Mouse (Mus musculus): ENCODE results near the gene Wdr24. TPM values are rescaled to one million over a fixed set of nuclear protein-coding genes. Genes with fewer than 3 reads are reported as not detected.

Gene Wdr24
- polyA plus RNA-seq, 1 experiment from 2014 or later, result 24.7 TPM

- peak overlapping the region; percentile 85 for H3K9ac ChIP-seq (ENCODE audit: low read length)
- no peak for ATAC-seq (ENCODE audit: insufficient read depth, low FRiP score)
- 4% methylated on average over 14 of the region's 14 CpGs for WGBS
Observed at GRCm38 (mm10) chr17:25874148-25874720, 50.8 kb downstream of the Wdr24 start.

GRCm38 (mm10) chr17:25874721-25875170 lies 51.3 kb downstream of the Wdr24 start, which contains the start of gene Mettl26:
Gene Mettl26, plus strand, starts transcription at chr17:25875074.
- under 1% methylated on average over 25 of the region's 25 CpGs for WGBS
- Histone ChIP-seq H3K4me3 (replicated peaks; ENCODE audit: low read length) (peak within 1 kb of the TSS; percentile 93), H3K27me3 (ENCODE audit: control insufficient read depth, insufficient read depth, low read length) (no peaks in the 10 kb centered on the region), H3K9me3 (replicated peaks; ENCODE audit: control insufficient read depth, low read length) (no peaks in the 10 kb centered on the region), H3K4me1 (ENCODE audit: control insufficient read depth, insufficient read depth, low read length) (peaks cover 16% of the 10 kb centered on the region), H3K27ac (ENCODE audit: low read length) (peak within 1 kb of the TSS; percentile 97), H3K36me3 (ENCODE audit: control insufficient read depth, insufficient read depth, low read length) (peaks cover 7% of the 10 kb centered on the region; the same call in 1 of the 2 replicates), H3K4me2 (ENCODE audit: low read depth, low read length) (peak within 1 kb of the TSS; percentile 90), H3K9ac (ENCODE audit: low read length) (peak within 1 kb of the TSS; percentile 85)
- peak; percentile 84 for ATAC-seq (ENCODE audit: insufficient read depth, low FRiP score)

More at GRCm38 (mm10) chr17:25874148-25874720, 50.8 kb downstream of the Wdr24 start:
- Histone ChIP-seq H3K36me3 (ENCODE audit: control insufficient read depth, insufficient read depth, low read length) (peaks cover 7% of the 10 kb centered on the region; the same call in 1 of the 2 replicates), H3K4me3 (replicated peaks; ENCODE audit: low read length) (peak overlapping the region; percentile 93), H3K27me3 (ENCODE audit: control insufficient read depth, insufficient read depth, low read length) (no peaks in the 10 kb centered on the region), H3K4me1 (ENCODE audit: control insufficient read depth, insufficient read depth, low read length) (peaks cover 16% of the 10 kb centered on the region), H3K4me2 (ENCODE audit: low read depth, low read length) (peak overlapping the region; percentile 90), H3K27ac (ENCODE audit: low read length) (peak overlapping the region; percentile 97), H3K9me3 (replicated peaks; ENCODE audit: control insufficient read depth, low read length) (no peaks in the 10 kb centered on the region)

- Histone ChIP-seq H3K9ac (ENCODE audit: low read length) (peak overlapping the region; percentile 85), H3K4me1 (ENCODE audit: control insufficient read depth, insufficient read depth, low read length) (peaks cover 19% of the 10 kb centered on the region), H3K9me3 (replicated peaks; ENCODE audit: control insufficient read depth, low read length) (no peaks in the 10 kb centered on the region), H3K27me3 (ENCODE audit: control insufficient read depth, insufficient read depth, low read length) (no peaks in the 10 kb centered on the region), H3K4me3 (replicated peaks; ENCODE audit: low read length) (peak overlapping the region; percentile 93), H3K36me3 (ENCODE audit: control insufficient read depth, insufficient read depth, low read length) (peaks cover 7% of the 10 kb centered on the region; the same call in 1 of the 2 replicates), H3K27ac (ENCODE audit: low read length) (peak overlapping the region; percentile 97), H3K4me2 (ENCODE audit: low read depth, low read length) (peak overlapping the region; percentile 90)
- ATAC-seq (ENCODE audit: insufficient read depth, low FRiP score), result peak; percentile 93
- under 1% methylated on average over 59 of the region's 59 CpGs for WGBS
Observed at GRCm38 (mm10) chr17:25875171-25876136, 52.0 kb downstream of the Wdr24 start.

- Histone ChIP-seq H3K4me2 (ENCODE audit: low read depth, low read length) (peak overlapping the region; percentile 90), H3K4me1 (ENCODE audit: control insufficient read depth, insufficient read depth, low read length) (peaks cover 27% of the 10 kb centered on the region), H3K9me3 (replicated peaks; ENCODE audit: control insufficient read depth, low read length) (no peaks in the 10 kb centered on the region), H3K27ac (ENCODE audit: low read length) (no peak overlapping the region), H3K4me3 (replicated peaks; ENCODE audit: low read length) (peak overlapping the region; percentile 93), H3K27me3 (ENCODE audit: control insufficient read depth, insufficient read depth, low read length) (no peaks in the 10 kb centered on the region), H3K9ac (ENCODE audit: low read length) (peak overlapping the region; percentile 85), H3K36me3 (ENCODE audit: control insufficient read depth, insufficient read depth, low read length) (peaks cover 7% of the 10 kb centered on the region; the same call in 1 of the 2 replicates)
- ATAC-seq (ENCODE audit: insufficient read depth, low FRiP score), result no peak
- 58% methylated on average over 10 of the region's 10 CpGs for whole genome bisulfite sequencing
Observed at GRCm38 (mm10) chr17:25876347-25876915, 53.0 kb downstream of the Wdr24 start.

- no peak overlapping the region for H3K9ac ChIP-seq (ENCODE audit: low read length)
- no peak overlapping the region for H3K4me3 ChIP-seq (replicated peaks; ENCODE audit: low read length)
- ATAC-seq (ENCODE audit: insufficient read depth, low FRiP score), result no peak
- 88% methylated on average over 3 of the region's 3 CpGs for WGBS
- H3K4me1 ChIP-seq (ENCODE audit: control insufficient read depth, insufficient read depth, low read length), result peaks cover 29% of the 10 kb centered on the region
- H3K9me3 ChIP-seq (replicated peaks; ENCODE audit: control insufficient read depth, low read length), result no peaks in the 10 kb centered on the region
- peaks cover 7% of the 10 kb centered on the region; the same call in 1 of the 2 replicates for H3K36me3 ChIP-seq (ENCODE audit: control insufficient read depth, insufficient read depth, low read length)
- H3K27ac ChIP-seq (ENCODE audit: low read length), result no peak overlapping the region
- no peaks in the 10 kb centered on the region for H3K27me3 ChIP-seq (ENCODE audit: control insufficient read depth, insufficient read depth, low read length)
- H3K4me2 ChIP-seq (ENCODE audit: low read depth, low read length), result no peak overlapping the region
Observed at GRCm38 (mm10) chr17:25877025-25877424, 53.6 kb downstream of the Wdr24 start.

- Histone ChIP-seq H3K27ac (ENCODE audit: low read length) (no peak overlapping the region), H3K36me3 (ENCODE audit: control insufficient read depth, insufficient read depth, low read length) (peaks cover 7% of the 10 kb centered on the region; the same call in 1 of the 2 replicates), H3K4me1 (ENCODE audit: control insufficient read depth, insufficient read depth, low read length) (peaks cover 29% of the 10 kb centered on the region), H3K4me2 (ENCODE audit: low read depth, low read length) (no peak overlapping the region), H3K4me3 (replicated peaks; ENCODE audit: low read length) (no peak overlapping the region), H3K9ac (ENCODE audit: low read length) (no peak overlapping the region), H3K27me3 (ENCODE audit: control insufficient read depth, insufficient read depth, low read length) (no peaks in the 10 kb centered on the region), H3K9me3 (replicated peaks; ENCODE audit: control insufficient read depth, low read length) (no peaks in the 10 kb centered on the region)
- no peak for ATAC-seq (ENCODE audit: insufficient read depth, low FRiP score)
- 91% methylated on average over 32 of the region's 32 CpGs for WGBS
Observed at GRCm38 (mm10) chr17:25877741-25878610, 54.5 kb downstream of the Wdr24 start.

Small RNAs within 50 kb of the gene (microRNA-seq; reads per million reads assigned to microRNA genes)
- gene Mir3082 (not detected), gene Mir6966 (not detected)

Other genes with a start within 250 kb of the Wdr24 start
- gene Lmf1, start 244.5 kb upstream of the Wdr24 start, polyA plus RNA-seq (2015; fragmentation: Nextera tagmentation; extraction: Ambion mirVana), result 27.0 and 28.9 TPM in 2 replicates
- 0.85 and 1.0 TPM in 2 replicates for gene Gng13, start 106.5 kb upstream of the Wdr24 start, polyA plus RNA-seq (2015; fragmentation: Nextera tagmentation; extraction: Ambion mirVana)
- gene Chtf18, start 96.2 kb upstream of the Wdr24 start, polyA plus RNA-seq (2015; fragmentation: Nextera tagmentation; extraction: Ambion mirVana), result 22.9 and 25.1 TPM in 2 replicates
- gene Rpusd1, start 96.0 kb upstream of the Wdr24 start, polyA plus RNA-seq (2015; fragmentation: Nextera tagmentation; extraction: Ambion mirVana), result 17.5 and 18.9 TPM in 2 replicates
- 0.05 and 0.14 TPM in 2 replicates for gene Mslnl, start 87.6 kb upstream of the Wdr24 start, polyA plus RNA-seq (2015; fragmentation: Nextera tagmentation; extraction: Ambion mirVana)
- 77.0 and 104 TPM in 2 replicates for gene Msln, start 69.2 kb upstream of the Wdr24 start, polyA plus RNA-seq (2015; fragmentation: Nextera tagmentation; extraction: Ambion mirVana)
- 28.3 and 28.6 TPM in 2 replicates for gene Narfl, start 49.9 kb upstream of the Wdr24 start, polyA plus RNA-seq (2015; fragmentation: Nextera tagmentation; extraction: Ambion mirVana)
- gene Haghl, start 38.0 kb upstream of the Wdr24 start, polyA plus RNA-seq (2015; fragmentation: Nextera tagmentation; extraction: Ambion mirVana), result 49.8 and 54.2 TPM in 2 replicates
- gene Ccdc78, start 37.0 kb upstream of the Wdr24 start, polyA plus RNA-seq (2015; fragmentation: Nextera tagmentation; extraction: Ambion mirVana), result 0.12 TPM in 1 of 2 replicates, not detected in the other
- 96.9 and 102 TPM in 2 replicates for gene Fam173a, start 30.7 kb upstream of the Wdr24 start, polyA plus RNA-seq (2015; fragmentation: Nextera tagmentation; extraction: Ambion mirVana)
- 1.2 TPM in 1 of 2 replicates, not detected in the other for gene AC134908.4, start 28.0 kb upstream of the Wdr24 start, polyA plus RNA-seq (2015; fragmentation: Nextera tagmentation; extraction: Ambion mirVana)
- gene Metrn, start 26.5 kb upstream of the Wdr24 start, polyA plus RNA-seq (2015; fragmentation: Nextera tagmentation; extraction: Ambion mirVana), result 25.4 and 28.0 TPM in 2 replicates
- 2.6 and 2.8 TPM in 2 replicates for gene Fbxl16, start 14.5 kb upstream of the Wdr24 start, polyA plus RNA-seq (2015; fragmentation: Nextera tagmentation; extraction: Ambion mirVana)
- gene Jmjd8, start 5.2 kb downstream of the Wdr24 start, polyA plus RNA-seq (2015; fragmentation: Nextera tagmentation; extraction: Ambion mirVana), result 56.7 and 58.1 TPM in 2 replicates
- gene Stub1, start 9.8 kb downstream of the Wdr24 start, polyA plus RNA-seq (2015; fragmentation: Nextera tagmentation; extraction: Ambion mirVana), result 312 and 314 TPM in 2 replicates
- gene Rhbdl1, start 13.7 kb downstream of the Wdr24 start, polyA plus RNA-seq (2015; fragmentation: Nextera tagmentation; extraction: Ambion mirVana), result 2.5 and 2.8 TPM in 2 replicates
- 2.7 and 3.4 TPM in 2 replicates for gene Gm20683, start 18.1 kb downstream of the Wdr24 start, polyA plus RNA-seq (2015; fragmentation: Nextera tagmentation; extraction: Ambion mirVana)
- gene Rhot2, start 21.2 kb downstream of the Wdr24 start, polyA plus RNA-seq (2015; fragmentation: Nextera tagmentation; extraction: Ambion mirVana), result 22.4 and 23.5 TPM in 2 replicates
- 20.9 and 22.1 TPM in 2 replicates for gene Wdr90, start 37.9 kb downstream of the Wdr24 start, polyA plus RNA-seq (2015; fragmentation: Nextera tagmentation; extraction: Ambion mirVana)
- 41.5 and 49.4 TPM in 2 replicates for gene Mcrip2, start 45.1 kb downstream of the Wdr24 start, polyA plus RNA-seq (2015; fragmentation: Nextera tagmentation; extraction: Ambion mirVana)
- gene Mettl26, start 51.4 kb downstream of the Wdr24 start, polyA plus RNA-seq (2015; fragmentation: Nextera tagmentation; extraction: Ambion mirVana), result 57.1 and 63.8 TPM in 2 replicates
- 0.42 and 0.56 TPM in 2 replicates for gene Wfikkn1, start 57.2 kb downstream of the Wdr24 start, polyA plus RNA-seq (2015; fragmentation: Nextera tagmentation; extraction: Ambion mirVana)
- gene Rab40c, start 96.1 kb downstream of the Wdr24 start, polyA plus RNA-seq (2015; fragmentation: Nextera tagmentation; extraction: Ambion mirVana), result 26.3 and 27.7 TPM in 2 replicates
- gene Pigq, start 121.3 kb downstream of the Wdr24 start, polyA plus RNA-seq (2015; fragmentation: Nextera tagmentation; extraction: Ambion mirVana), result 57.2 and 62.0 TPM in 2 replicates
- 0.12 and 0.66 TPM in 2 replicates for gene Nhlrc4, start 121.3 kb downstream of the Wdr24 start, polyA plus RNA-seq (2015; fragmentation: Nextera tagmentation; extraction: Ambion mirVana)
- 0.11 and 0.31 TPM in 2 replicates for gene A930017K11Rik, start 128.9 kb downstream of the Wdr24 start, polyA plus RNA-seq (2015; fragmentation: Nextera tagmentation; extraction: Ambion mirVana)
- gene Capn15, start 162.2 kb downstream of the Wdr24 start, polyA plus RNA-seq (2015; fragmentation: Nextera tagmentation; extraction: Ambion mirVana), result 21.6 and 23.3 TPM in 2 replicates
- 6.0 and 6.9 TPM in 2 replicates for gene Rab11fip3, start 245.9 kb downstream of the Wdr24 start, polyA plus RNA-seq (2015; fragmentation: Nextera tagmentation; extraction: Ambion mirVana)

All from stomach, embryonic 16.5 days (tissue).